Mouse (Mus musculus) heart, postnatal 0 days (tissue): ENCODE results near the gene Slc25a26. TPM values are rescaled to one million over a fixed set of nuclear protein-coding genes. Genes with fewer than 3 reads are reported as not detected.

Experiments
- ATAC-seq: fragments of 200-750 bp; cut with Nextera tagmentation; 2 replicates; pipeline ENCODE4 v1.8.0; 2017; ENCODE audit warnings: low read depth, moderate number of reproducible peaks, moderate library complexity; ENCODE audit not compliant: insufficient read depth
- DNase-seq: peaks from one replicate; pipeline ENCODE4 v3.0.0-alpha.2; 2016; ENCODE audit warnings: low spot score
- H3K27ac ChIP-seq: fragments of 300-500 bp; sonication (generic); 2 replicates; pipeline ENCODE4 v1.5.1; 2014; ENCODE audit warnings: low read depth, mild to moderate bottlenecking
- H3K27me3 ChIP-seq: fragments of 300-500 bp; sonication (generic); 2 replicates; pipeline ENCODE4 v1.6.1; 2014; ENCODE audit warnings: low read length, mixed read lengths; ENCODE audit not compliant: control insufficient read depth, insufficient read depth
- H3K36me3 ChIP-seq: fragments of 300-500 bp; sonication (generic); replicated peaks from 2 replicates; pipeline ENCODE4 v1.6.1; 2014; ENCODE audit warnings: low read length, mixed read lengths; ENCODE audit not compliant: control insufficient read depth, insufficient read depth
- H3K4me1 ChIP-seq: fragments of 300-500 bp; sonication (generic); 2 replicates; pipeline ENCODE4 v1.6.1; 2014; ENCODE audit warnings: antibody characterized with exemption; ENCODE audit not compliant: control insufficient read depth, insufficient read depth
- H3K4me2 ChIP-seq: fragments of 300-500 bp; sonication (generic); 2 replicates; pipeline ENCODE4 v1.6.1; 2014; ENCODE audit warnings: low read depth, mild to moderate bottlenecking, low read length, moderate library complexity
- H3K4me3 ChIP-seq: fragments of 300-500 bp; sonication (generic); 2 replicates; pipeline ENCODE4 v1.5.1; 2014; ENCODE audit warnings: low read depth, low read length
- H3K9ac ChIP-seq: fragments of 300-500 bp; sonication (generic); replicated peaks from 2 replicates; pipeline ENCODE4 v1.6.1; 2014; ENCODE audit warnings: low read depth, low read length, mixed read lengths
- H3K9me3 ChIP-seq: fragments of 300-500 bp; sonication (generic); replicated peaks from 2 replicates; pipeline ENCODE4 v1.6.1; 2016; ENCODE audit warnings: low read length; ENCODE audit not compliant: control insufficient read depth
- CTCF ChIP-seq: IDR thresholded peaks from 2 replicates; pipeline ENCODE4 v1.5.1; 2016; ENCODE audit warnings: antibody characterized with exemption, control low read depth, low read depth
- EP300 ChIP-seq: IDR thresholded peaks from 2 replicates; pipeline ENCODE4 v1.6.1; 2016; ENCODE audit warnings: antibody characterized with exemption, low read depth
- WGBS: fragments of 180-500 bp; shearing (Covaris S2); extraction: QIAGEN DNeasy Blood & Tissue Kit; methylation state at CpG from one replicate; pipeline ENCODE4 v1.1.7; 2014; 5-methylcytosine and 5-hydroxymethylcytosine counted together
- polyA plus RNA-seq: library from polyadenylated mRNA; unstranded; fragments of >200 nt; fragmentation: Nextera tagmentation; extraction: Ambion mirVana; gene quantifications from 2 replicates; pipeline ENCODE4 v1.2.1, GENCODE M21; 2015
- total RNA-seq: library from RNA; depleted of rRNA; stranded (reverse); fragments of >200 nt; gene quantifications from 2 replicates; pipeline ENCODE4 v1.2.3, GENCODE M21; 2014; ENCODE audit warnings: low replicate concordance; rRNA removed

The Slc25a26 gene
- total RNA-seq (12.9 and 17.9 TPM in 2 replicates), polyA plus RNA-seq (13.4 and 15.0 TPM in 2 replicates)

GRCm38 (mm10) chr6:94499897-94500623, at the start of gene Slc25a26:
Gene Slc25a26 (plus strand): TSS chr6:94500331.
- Histone ChIP-seq H3K9me3 (no peaks in the 10 kb centered on the region), H3K27me3 (no peaks in the 10 kb centered on the region), H3K4me2 (peak within 1 kb of the TSS; percentile 72), H3K9ac (peak within 1 kb of the TSS; percentile 38; the same call in 1 of the 2 replicates), H3K4me1 (peaks cover 8% of the 10 kb centered on the region), H3K36me3 (no peaks in the 10 kb centered on the region), H3K27ac (peak within 1 kb of the TSS; percentile 56), H3K4me3 (peak within 1 kb of the TSS; percentile 70)
- peak; percentile 98 for ATAC-seq
- DNase-seq: peak; percentile 74
- WGBS: under 1% methylated on average over 37 of the region's 37 CpGs
- TF ChIP-seq EP300 (no peak), CTCF (no peak)

GRCm38 (mm10) chr6:94464037-94464891, 35.9 kb upstream of the Slc25a26 start:
- peak; percentile 58 for DNase-seq
- Histone ChIP-seq H3K36me3 (no peaks in the 10 kb centered on the region), H3K4me3 (no peak overlapping the region), H3K9ac (no peak overlapping the region), H3K4me1 (peaks cover 13% of the 10 kb centered on the region), H3K4me2 (peak overlapping the region; percentile 43), H3K9me3 (no peaks in the 10 kb centered on the region), H3K27ac (no peak overlapping the region), H3K27me3 (no peaks in the 10 kb centered on the region)
- ATAC-seq: no peak; the same call in 1 of the 2 replicates
- WGBS: 19% methylated on average over 12 of the region's 12 CpGs
- peak; percentile 85 for TF ChIP-seq CTCF
- TF ChIP-seq EP300: no peak

- Histone ChIP-seq H3K4me2 (no peak overlapping the region), H3K4me1 (peaks cover 13% of the 10 kb centered on the region), H3K36me3 (no peaks in the 10 kb centered on the region), H3K27ac (peak overlapping the region; percentile 38; the same call in 1 of the 2 replicates), H3K9ac (no peak overlapping the region), H3K9me3 (no peaks in the 10 kb centered on the region), H3K27me3 (no peaks in the 10 kb centered on the region), H3K4me3 (no peak overlapping the region)
- WGBS: 11% methylated on average over 5 of the region's 5 CpGs
- no peak for TF ChIP-seq EP300
- TF ChIP-seq CTCF: peak; percentile 54
- DNase-seq (peak; percentile 23), ATAC-seq (peak; percentile 39; the same call in 1 of the 2 replicates)
These were observed 33.5 kb upstream of the Slc25a26 start for GRCm38 (mm10) chr6:94466508-94467205.

GRCm38 (mm10) chr6:94492739-94493138, 7.4 kb upstream of the Slc25a26 start:
- Histone ChIP-seq H3K36me3 (no peaks in the 10 kb centered on the region), H3K4me3 (no peak overlapping the region), H3K4me1 (no peaks in the 10 kb centered on the region), H3K27ac (no peak overlapping the region), H3K9ac (no peak overlapping the region), H3K9me3 (no peaks in the 10 kb centered on the region), H3K27me3 (no peaks in the 10 kb centered on the region), H3K4me2 (no peak overlapping the region)
- ATAC-seq (no peak), DNase-seq (no peak)
- 47% methylated on average over 2 of the region's 2 CpGs for WGBS
- TF ChIP-seq EP300 (no peak), CTCF (no peak)

GRCm38 (mm10) chr6:94503963-94504362, 3.8 kb downstream of the Slc25a26 start:
- Histone ChIP-seq H3K27ac (no peak overlapping the region), H3K4me3 (no peak overlapping the region), H3K4me1 (peaks cover 8% of the 10 kb centered on the region), H3K9ac (no peak overlapping the region), H3K4me2 (no peak overlapping the region), H3K36me3 (no peaks in the 10 kb centered on the region; the same call in 1 of the 2 replicates), H3K9me3 (no peaks in the 10 kb centered on the region), H3K27me3 (no peaks in the 10 kb centered on the region)
- 63% methylated on average over 6 of the region's 6 CpGs for WGBS
- ATAC-seq (no peak), DNase-seq (no peak)
- TF ChIP-seq EP300: no peak
- TF ChIP-seq CTCF: no peak
